Mouse (Mus musculus): Measurements from ENCODE around the gene Sgsh. TPM values are rescaled to one million over a fixed set of nuclear protein-coding genes. Genes with fewer than 3 reads are reported as not detected.

Gene Sgsh
- total RNA-seq, 2 experiments from 2014 or later: 4.7 to 5.8 TPM

- DNase-seq: no peak
Measured at GRCm38 (mm10) chr11:119375425-119375824, 20.1 kb upstream of the Sgsh start.

GRCm38 (mm10) chr11:119363534-119364145 is 8.3 kb upstream of the Sgsh start:
- peak; percentile 54 to 58 for DNase-seq

GRCm38 (mm10) chr11:119362769-119363533 is 7.6 kb upstream of the Sgsh start:
- DNase-seq: no peak

- DNase-seq: no peak
Measured at GRCm38 (mm10) chr11:119359089-119359488, 3.8 kb upstream of the Sgsh start.

GRCm38 (mm10) chr11:119354798-119355442 is 416 bp downstream of the Sgsh start:
- DNase-seq: no peak

GRCm38 (mm10) chr11:119353946-119354345 is 1.4 kb downstream of the Sgsh start:
- DNase-seq: no peak

- DNase-seq: no peak
Measured at GRCm38 (mm10) chr11:119352113-119352512, 3.2 kb downstream of the Sgsh start.

- DNase-seq: no peak
Measured at GRCm38 (mm10) chr11:119347125-119347524, 8.2 kb downstream of the Sgsh start.

- DNase-seq: no peak
Measured at GRCm38 (mm10) chr11:119344865-119345264, 10.5 kb downstream of the Sgsh start.

GRCm38 (mm10) chr11:119344178-119344577 is 11.2 kb downstream of the Sgsh start:
- DNase-seq: no peak

- peak; percentile 56 to 66 for DNase-seq
Measured at GRCm38 (mm10) chr11:119339637-119340036, 15.7 kb downstream of the Sgsh start.

- DNase-seq: no peak
Measured at GRCm38 (mm10) chr11:119339179-119339578, 16.2 kb downstream of the Sgsh start.

GRCm38 (mm10) chr11:119338271-119339059 is 16.9 kb downstream of the Sgsh start:
- DNase-seq: no peak

- DNase-seq: no peak
Measured at GRCm38 (mm10) chr11:119331970-119332369, 23.4 kb downstream of the Sgsh start.

GRCm38 (mm10) chr11:119330592-119330991 is 24.7 kb downstream of the Sgsh start:
- no peak for DNase-seq

GRCm38 (mm10) chr11:119325068-119325467 is 30.3 kb downstream of the Sgsh start:
- no peak for DNase-seq

GRCm38 (mm10) chr11:119322521-119322920 is 32.8 kb downstream of the Sgsh start:
- DNase-seq: no peak

- DNase-seq: no peak
Measured at GRCm38 (mm10) chr11:119316720-119317119, 38.6 kb downstream of the Sgsh start.

GRCm38 (mm10) chr11:119314252-119314936 is 40.9 kb downstream of the Sgsh start:
- DNase-seq: no peak

- DNase-seq: no peak
Measured at GRCm38 (mm10) chr11:119310621-119311020, 44.7 kb downstream of the Sgsh start.

GRCm38 (mm10) chr11:119307916-119308315 is 47.4 kb downstream of the Sgsh start:
- DNase-seq: no peak

GRCm38 (mm10) chr11:119307658-119307867 is 47.8 kb downstream of the Sgsh start, which contains the start of gene Card14:
Card14 (plus strand) TSS chr11:119307768.
- DNase-seq: no peak
